Mouse (Mus musculus) adrenal gland, postnatal 14 days (tissue): Measurements from ENCODE around the gene Rnd2. TPM values are rescaled to one million over a fixed set of nuclear protein-coding genes. Genes with fewer than 3 reads are reported as not detected.
"Not testable (repeated sequence)": the region's sequence is repeated elsewhere in the genome, so short reads cannot be mapped to it uniquely, and the experiment has no call there.

Experiments used
- DNase-seq: peaks from one replicate; pipeline ENCODE4 v3.0.0; 2021; ENCODE audit warnings: mixed read lengths
- long read RNA-seq, 2 experiments: library from polyadenylated mRNA; stranded (forward); transcript quantifications; one replicate each; pipeline ENCODE4 v2.0.0; 2021
- total RNA-seq: library from RNA; stranded (reverse); gene quantifications from 2 replicates; pipeline ENCODE4 v1.2.3, GENCODE M21; 2021

Rnd2 gene
- 8.9 and 9.6 TPM in 2 replicates for total RNA-seq
- long read RNA-seq, experiment 1, transcript Rnd2-201 (5 exons, 1,394 nt), result major isoform, 9 of 12 reads
- long read RNA-seq, experiment 1, partial matches to known transcripts, result 0 of 12 reads
- long read RNA-seq, experiment 1, other reads (novel, unspliced or antisense), result 2 of 12 reads
- long read RNA-seq, experiment 2, transcript Rnd2-201 (5 exons, 1,394 nt), result major isoform, 6 of 8 reads
- long read RNA-seq, experiment 2, partial matches to known transcripts, result 0 of 8 reads
- long read RNA-seq, experiment 2, other reads (novel, unspliced or antisense), result 2 of 8 reads

DNA sequence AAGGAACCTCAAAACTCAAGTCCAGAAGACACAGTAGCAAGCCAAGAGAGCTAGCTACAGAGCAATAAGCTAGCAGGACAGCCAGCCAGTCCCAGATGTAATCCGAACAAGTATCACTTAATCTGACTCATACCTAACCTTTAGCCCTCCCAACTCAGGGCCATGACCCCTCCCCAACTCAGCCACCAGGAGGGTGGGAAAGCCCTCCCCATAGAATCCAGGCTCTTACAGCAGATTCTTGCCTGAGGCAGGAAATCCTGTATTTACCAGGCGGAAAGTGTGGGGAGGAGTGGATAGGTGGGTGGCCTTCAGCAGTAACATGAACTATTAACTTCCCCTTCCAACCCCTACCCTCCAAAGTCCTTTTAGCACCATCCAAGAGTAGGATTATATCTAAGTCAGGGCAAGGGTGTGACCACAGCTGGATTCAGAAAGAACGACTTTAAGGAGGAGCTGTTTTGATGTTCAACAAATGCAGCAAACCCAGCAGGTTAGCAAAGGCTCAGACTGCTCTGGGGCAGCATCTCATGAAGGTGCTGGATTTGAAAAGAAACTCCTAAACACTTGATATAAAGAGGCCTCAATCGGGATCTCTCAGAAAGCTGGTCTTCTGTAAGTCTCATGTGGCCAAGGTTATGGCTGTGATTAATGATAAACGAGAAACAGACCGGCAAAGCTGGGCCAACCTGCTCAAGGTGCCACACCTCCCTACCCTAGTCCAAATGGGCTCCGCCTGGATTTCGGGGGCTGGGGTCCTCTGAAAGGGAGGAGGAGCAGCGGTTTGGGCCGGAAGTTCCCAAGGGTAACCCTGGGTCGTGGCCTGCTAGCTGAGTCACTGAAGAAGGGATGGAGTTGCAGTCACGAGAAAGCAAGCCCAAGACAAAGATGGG is at the start of gene Rnd2:
Gene Rnd2 (plus strand): TSS at position 789 of the 890 bp plus-strand sequence.
- DNase-seq, result peak; percentile 55

DNA sequence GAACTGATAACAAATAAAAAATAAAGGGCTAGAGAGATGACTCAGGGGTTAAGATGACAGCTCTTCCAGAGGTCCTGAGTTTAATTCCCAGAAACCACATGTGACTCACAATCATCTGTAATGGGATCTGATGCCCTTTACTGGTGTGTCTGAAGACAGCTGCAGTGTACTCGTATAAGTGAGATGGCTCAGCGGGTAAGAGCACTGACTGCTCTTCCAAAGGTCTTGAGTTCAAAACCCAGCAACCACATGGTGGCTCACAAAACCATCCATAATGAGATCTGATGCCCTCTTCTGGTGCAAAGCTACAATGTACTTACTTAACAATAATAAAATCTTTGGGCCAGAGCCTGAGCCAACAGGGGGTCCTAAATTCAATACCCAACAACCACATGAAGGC is 49.5 kb upstream of the Rnd2 start:
- DNase-seq, result no peak

DNA sequence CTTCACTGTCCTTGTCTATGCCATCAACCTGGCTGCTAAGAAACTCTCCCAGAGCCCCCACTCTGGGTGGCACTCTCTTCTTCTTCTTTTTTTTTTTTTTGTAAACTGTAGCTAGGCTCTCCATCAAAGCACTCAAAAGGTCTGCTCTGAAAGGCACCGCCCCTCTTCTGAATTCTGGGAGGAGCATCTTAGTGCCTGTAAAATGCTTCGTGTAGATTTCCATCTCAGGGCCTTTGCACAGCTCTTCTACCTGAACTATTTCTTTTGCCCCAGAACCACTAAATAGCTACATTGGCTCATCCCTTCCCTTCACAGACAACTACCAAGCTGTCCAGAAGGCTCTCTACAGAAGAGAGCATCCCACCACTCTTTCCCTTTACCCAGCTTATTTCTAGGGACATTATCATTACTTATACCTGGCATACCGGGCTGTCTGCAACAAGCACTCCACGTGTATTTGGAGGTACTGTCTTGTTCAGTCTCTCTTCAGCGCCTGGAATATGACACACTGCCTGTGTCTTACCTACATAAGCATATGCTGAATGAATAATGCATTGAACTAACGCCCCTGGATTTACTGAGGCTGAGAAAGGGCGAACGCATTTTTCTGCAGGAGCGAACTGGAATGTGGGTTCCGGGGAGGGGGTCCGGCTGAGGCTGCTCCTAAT is 48.2 kb upstream of the Rnd2 start:
- DNase-seq, result peak; percentile 36

DNA sequence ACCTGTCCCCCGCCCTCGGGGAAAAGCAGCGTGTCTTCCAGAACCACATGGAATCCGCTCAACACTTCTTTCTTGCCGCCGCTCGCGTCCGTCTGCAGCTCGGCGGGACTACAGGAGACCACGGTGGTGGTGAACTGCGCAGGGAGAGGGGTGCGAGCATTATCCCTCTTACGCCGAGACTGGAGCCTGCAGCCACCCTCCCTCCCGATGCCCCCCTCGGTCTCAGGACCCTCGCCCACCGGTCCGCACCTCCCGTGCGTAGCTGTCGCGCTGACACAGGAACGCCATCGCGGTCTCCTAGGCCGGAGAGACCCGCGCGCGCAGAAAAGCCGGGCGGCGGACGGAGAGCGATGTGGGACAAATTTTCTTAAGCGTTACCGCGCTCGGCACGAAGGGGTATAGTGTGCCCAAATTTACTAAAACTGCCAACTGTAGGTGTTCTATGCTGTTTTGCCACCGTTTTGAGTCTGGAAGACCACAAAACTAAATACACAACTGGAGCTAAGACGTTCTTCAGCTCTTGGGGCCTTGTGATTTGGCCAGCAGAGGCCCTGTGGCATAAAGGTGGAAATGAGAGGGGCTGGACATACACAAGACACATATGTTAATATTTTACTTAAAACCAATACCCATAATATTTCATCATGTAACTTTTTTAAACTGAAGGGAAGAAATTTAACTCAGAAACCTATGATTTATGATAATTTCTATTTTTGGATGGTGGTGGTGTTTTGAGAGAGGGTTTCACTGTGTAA is 47.5 kb upstream of the Rnd2 start, which contains the start of gene Aarsd1:
Gene Aarsd1 (minus strand): TSS at position 515 of the 755 bp plus-strand sequence.
- peak; percentile 94 for DNase-seq

DNA sequence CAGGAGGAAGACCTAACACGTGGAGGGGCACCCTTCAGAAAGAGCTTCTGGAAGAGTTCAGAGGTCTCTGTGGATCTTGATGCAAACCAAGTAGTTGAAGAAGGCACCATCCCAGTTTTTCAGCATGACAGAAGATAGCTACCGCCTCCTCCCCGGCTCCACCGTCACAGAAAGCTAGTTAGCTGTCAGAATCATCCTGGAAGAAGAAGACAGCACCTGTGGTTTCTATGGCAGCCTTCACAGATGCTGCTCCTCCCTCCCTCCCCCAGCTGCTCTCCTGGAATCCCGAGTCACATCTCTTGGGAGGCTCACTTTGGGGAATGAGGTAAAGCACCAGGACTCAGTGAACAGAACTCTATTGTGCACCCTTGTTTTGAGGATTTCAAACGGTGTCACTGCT is 45.8 kb upstream of the Rnd2 start:
- DNase-seq, result no peak

DNA sequence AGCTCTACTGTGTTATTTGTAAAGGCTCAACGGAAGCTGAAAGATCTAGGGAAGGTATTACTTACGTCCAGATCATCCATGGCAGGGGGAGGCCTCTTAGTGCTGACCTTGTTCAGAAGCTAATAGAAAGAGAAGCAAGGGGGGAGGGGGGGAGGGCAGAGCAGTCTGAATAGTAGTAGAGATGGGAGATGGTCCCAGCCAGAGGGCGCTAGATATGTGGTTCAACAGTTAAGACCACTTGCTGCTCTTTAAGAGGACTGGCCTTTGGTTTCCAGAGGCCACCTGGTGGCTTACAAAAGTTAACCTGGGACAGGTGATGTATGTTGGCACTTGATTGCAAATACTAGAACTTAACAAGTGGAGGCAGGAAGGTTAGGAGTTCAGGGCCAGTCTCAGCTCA is 45.2 kb upstream of the Rnd2 start:
- DNase-seq, result no peak

DNA sequence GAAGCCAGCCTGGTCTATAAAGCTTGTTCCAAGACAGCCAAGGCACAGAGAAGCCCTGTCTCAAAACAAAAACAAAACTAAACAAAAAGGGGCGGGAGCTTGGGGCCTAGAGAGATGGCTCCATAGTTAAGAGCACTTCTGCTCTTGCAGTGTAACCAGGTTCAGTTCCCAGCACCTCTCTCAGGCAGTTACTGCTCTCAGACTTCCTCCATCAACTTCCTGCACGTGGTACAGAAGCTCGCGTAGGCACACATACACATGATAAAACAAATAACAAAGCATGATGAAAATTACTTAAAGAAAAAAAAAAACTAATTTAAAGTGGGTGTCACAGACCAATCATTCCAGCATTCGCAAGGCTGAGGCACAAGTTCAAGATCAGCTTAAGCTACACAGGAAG is 44.7 kb upstream of the Rnd2 start:
- DNase-seq, result no peak

DNA sequence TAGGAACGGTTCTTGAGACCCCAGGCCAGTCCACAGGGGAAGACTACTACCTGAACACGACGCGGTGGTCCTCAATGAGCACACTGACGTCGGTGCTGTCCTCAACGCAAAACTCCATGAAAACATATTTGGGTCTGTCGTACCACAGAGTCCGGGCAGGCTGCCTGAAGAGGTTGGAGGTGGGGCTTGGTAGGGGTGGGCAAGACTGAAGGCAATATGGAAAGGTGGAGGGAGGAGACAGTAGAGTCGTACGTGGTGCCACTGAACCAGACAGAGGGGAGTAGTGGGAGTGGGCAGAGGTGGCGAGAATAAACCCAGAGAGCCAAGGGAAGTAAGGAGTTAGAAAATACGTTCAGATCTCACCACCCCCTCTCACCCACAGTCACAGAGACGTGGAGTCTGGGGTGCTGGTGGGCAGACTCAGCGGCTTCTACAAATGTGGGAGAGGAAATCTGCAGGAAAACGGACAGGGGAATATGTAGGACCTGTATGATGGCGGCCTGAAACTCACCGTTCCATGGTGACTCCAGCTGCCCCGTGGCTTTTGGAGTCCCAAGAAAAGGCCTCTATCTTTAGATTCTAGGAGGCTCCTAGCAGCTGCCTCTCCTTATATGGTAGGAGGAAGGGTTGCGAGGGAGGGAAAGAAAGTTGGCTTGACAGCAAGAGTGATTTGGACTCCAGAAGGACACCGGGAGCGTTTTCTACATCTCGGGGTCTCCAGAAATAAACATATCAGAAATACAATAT is 40.5 kb upstream of the Rnd2 start, which contains the start of gene Gm27029:
Gene Gm27029 (minus strand): TSS at position 692 of the 747 bp plus-strand sequence.
- DNase-seq, result peak; percentile 33

DNA sequence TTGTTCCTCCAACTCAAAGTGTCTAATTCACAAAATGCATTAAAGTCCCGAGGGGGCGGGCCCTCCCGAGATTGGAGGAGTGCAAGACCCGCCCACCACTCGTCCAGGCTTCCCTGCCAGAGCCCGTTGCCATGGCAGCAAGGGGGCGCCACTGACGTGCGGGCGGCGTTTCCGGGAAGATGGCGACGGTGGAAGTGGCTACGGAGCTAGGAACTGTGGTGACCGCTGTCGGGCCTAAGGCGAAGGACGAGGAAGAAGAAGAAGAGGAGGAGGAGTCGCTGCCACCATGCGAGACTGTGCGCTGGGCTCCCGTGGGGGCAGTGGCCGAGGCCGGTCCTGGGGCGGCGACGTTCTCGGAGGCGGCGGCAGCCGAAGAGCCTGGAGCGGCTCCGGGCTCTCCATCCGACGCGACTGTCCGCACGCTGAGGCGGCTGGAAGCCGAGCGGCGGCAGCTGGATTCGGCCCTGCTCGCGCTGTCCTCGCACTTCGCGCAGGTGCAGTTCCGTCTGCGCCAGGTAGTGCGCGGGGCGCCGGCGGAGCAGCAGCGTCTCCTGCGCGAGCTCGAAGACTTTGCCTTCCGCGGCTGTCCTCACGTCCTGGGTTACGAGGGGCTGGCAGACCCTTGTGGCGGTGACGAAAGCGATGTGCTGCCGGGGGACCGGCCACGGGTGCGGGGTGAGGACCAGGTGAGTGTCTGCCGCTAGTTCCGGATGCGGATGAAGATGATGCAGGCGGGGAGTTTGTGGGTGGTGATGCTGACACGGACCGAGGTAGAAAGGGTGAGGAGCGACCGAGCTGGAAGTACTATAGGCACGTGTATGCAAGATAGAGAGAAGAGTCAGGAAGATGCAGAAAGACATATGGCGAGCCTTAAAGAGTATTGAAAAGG is 39.6 kb upstream of the Rnd2 start, which contains the start of the genes Rundc1 and Ptges3l:
Gene Rundc1 (plus strand): TSS at position 161 of the 889 bp plus-strand sequence.
Gene Ptges3l (minus strand): TSS at position 409 of the 889 bp plus-strand sequence.
- DNase-seq, result peak; percentile 100

DNA sequence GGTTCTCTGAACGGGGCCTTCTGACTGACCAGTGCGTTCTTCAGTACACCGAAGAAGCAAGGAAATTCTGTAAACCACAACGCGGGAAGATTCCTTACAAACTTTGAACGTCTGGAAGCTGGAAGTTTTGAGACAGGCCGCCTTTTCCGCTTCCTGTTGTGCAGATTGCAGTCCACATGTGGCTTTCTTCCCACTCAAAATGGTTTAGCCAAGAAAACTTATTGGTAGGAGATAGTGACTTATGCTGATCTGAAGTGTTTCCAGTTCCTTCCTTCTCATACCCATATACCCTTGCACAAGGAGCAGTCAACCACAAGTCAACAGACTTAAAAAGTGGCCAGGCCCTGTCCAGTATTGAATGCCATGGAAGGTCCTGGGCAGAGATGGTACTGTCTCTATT is 38.6 kb upstream of the Rnd2 start:
- DNase-seq, result no peak

DNA sequence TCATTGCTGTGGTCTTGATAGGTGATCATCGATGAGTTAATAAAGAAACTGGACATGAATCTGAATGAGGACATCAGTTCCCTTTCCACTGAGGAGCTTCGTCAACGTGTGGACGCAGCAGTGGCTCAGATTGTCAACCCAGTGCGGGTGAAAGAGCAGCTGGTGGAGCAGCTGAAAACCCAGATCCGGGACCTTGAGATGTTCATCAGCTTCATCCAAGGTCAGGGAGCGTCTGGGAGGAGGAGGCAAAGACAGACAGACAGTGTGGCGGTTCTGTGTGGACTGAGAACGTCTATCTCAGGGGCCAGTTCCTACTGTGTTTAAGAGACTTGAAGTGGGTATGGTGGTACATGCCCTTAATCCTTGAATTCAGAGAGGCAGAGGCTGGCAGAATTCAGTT is 33.5 kb upstream of the Rnd2 start:
- peak; percentile 45 for DNase-seq

DNA sequence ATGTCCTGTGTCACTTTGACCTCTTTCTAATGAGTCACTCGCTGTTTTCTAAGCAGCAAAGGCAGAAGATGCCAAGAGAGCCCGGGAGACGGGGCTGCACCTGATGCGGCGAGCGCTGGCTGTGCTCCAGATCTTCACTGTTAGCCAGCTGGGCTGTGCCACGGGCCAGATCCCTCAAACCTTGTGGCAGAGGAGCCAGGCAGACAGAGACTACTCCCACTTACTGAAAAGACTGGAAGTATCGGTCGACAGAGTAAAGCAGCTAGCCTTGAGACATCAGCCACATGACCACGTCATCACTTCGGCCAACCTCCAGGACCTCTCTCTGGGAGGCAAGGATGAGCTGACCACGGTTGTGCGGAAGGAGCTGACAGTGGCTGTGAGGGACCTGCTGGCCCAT is 31.4 kb upstream of the Rnd2 start:
- DNase-seq, result peak; percentile 42

DNA sequence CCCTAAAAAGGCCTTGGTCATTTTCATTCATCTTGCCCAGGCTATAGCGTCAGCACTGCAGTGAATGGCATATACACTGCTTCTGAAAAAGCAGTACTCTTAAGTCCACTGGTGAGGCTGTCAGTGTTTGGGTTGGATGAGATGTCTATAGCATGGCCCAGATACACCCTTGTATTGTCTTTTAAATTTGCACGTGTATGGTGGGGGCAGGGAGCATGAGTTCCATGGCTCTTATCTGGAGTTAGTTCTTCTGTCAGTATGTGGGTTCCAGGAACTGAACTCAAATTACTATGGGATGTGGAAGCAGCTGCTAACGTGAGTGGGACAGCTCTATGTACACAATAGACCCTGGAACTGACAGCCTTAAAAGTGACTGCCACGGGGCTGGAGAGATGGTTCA is 29.0 kb upstream of the Rnd2 start:
- no peak for DNase-seq

DNA sequence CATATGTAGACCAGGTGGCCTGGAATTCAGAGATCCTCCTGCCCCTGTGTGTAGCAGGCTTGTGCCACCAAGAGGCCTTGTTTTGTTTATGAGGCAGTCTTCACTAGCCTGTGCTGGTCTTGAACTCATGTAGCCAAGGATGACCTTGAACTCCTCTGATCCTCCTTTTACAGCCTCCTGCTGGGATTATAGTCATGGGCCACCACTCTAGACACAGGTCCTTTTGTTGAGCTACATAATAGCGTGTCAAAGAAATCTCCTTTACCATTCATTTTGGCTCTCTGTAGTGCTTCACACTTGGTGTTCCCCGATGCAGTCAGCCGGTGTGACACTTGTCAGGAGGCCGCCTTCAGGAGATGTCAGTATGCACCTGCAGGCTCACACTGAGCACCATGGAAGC is 27.9 kb upstream of the Rnd2 start:
- DNase-seq, result no peak

DNA sequence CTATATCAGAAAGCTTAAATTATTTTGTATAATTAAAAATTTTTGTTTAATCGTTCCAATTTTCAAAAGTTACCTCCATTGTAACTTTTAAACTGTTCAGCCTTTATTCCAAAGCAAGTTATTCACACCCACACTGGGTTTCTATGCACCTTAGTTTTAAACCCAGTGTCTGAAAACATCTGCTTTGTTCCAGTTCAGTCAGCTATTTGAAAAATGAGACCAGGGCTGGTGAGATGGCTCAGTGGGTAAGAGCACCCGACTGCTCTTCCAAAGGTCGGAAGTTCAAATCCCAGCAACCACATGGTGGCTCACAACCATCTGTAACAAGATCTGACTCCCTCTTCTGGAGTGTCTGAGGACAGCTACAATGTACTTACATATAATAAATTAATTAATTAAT is 26.8 kb upstream of the Rnd2 start:
- DNase-seq, result not testable (repeated sequence)

DNA sequence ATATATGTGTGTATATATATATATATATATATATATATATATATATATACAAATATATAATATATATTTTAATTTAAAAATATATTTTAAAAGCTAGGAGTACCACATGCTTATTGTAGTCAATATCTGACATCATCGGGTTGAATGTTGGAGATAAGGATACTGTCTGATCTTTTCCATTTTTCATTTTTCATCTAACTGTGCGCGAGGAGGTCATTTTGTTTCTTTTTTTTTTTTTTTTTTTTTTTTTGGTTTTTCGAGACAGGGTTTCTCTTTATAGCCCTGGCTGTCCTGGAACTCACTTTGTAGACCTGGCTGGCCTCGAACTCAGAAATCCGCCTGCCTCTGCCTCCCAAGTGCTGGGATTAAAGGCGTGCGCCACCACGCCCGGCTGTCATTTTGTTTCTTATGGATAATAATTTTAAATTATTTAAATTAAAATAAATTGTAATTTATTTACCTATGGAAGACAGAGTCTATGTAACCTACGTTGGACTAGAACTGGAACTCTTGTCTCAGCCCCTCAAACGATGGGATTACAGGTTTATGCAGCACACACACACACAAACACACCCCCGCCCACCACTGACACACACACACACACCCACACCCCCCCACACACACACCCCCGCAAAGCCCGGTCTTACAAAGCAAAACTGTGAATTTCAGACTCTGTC is 23.2 kb upstream of the Rnd2 start:
- not testable (repeated sequence) for DNase-seq

DNA sequence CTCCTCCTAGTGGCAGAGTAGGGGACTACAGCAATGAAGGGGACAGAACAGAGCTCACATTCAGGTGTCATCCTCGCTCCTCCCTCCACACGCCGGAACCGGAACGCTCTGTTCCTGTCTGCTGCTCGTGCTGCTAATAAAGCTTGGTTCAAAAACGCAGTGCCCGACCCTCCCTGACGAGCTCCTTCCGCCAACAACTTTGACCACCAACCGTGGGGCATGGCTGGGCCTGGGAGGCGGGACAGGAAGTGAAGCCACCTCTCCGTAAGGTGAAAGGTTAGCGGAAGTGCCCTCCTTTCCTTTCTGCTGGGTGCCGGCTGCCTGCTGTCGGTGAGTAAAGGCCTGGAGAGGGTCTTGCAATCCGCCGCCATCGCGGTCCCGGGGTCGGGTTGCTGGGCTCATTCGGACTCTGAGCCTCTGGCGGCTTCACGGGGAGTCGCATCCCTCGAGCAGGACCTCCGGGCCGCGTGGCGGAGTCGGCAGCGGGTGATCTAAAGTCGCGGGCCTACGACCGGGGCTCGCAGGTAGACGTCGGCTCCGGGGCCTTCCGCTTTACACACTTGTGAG is 22.6 kb upstream of the Rnd2 start, which contains the start of gene Rpl27:
Gene Rpl27 (plus strand): TSS at position 172 of the 567 bp plus-strand sequence.
- peak; percentile 98 for DNase-seq

DNA sequence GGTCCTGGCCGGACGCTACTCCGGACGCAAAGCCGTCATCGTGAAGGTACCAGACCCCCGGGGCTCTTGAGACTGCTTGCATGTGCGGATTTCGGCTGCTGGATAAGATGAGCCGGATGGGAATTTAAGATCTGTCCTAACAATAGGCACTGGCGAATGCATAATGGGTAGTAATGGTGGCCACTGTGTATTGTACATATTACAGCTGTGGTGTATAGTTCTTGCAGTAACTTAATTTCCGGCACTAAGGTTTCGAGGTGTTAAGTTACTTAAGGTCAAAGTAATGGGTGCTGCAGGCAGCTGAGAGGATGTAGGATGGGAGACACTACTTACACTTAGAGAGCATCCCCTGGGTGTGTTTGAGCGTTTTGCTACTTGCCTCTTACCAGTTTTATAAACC is 22.0 kb upstream of the Rnd2 start:
- no peak for DNase-seq

DNA sequence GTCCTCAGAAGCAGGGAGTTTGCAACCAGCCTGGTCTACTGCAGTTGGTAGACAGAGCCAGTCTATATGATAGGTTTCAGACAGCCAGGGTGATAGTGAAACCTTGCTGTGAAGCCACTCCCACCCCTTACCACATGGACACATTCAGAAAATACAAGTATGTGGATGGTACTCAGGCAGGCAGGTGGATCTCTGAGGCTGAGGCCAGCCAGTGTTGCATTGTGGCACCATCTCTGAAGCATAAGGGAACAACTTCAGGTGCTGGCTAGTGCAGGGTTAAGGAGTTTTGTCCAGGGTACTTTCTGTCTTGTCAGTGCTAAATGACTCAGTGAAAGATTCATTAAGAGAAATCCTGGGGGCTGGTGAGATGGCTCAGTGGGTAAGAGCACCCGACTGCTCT is 18.5 kb upstream of the Rnd2 start:
- no peak for DNase-seq
